Mouse (Mus musculus) kidney, embryonic 14.5 days (tissue): ENCODE measurements at regions not wholly inside any gene's neighbourhood (a gene's known extent, or its start where the extent isn't known, plus 50 kb on each side); places are given as distances from the start of the nearest gene placed in this dataset.

Experiments
- ATAC-seq: fragments of 200-750 bp; cut with Nextera tagmentation; 2 replicates; pipeline ENCODE4 v1.8.0; 2017; ENCODE audit warnings: moderate number of reproducible peaks, mild to moderate bottlenecking, moderate TSS enrichment, moderate library complexity; ENCODE audit not compliant: low FRiP score, low TSS enrichment
- H3K27ac ChIP-seq: fragments of 300-500 bp; sonication (generic); 2 replicates; pipeline ENCODE4 v1.5.1; 2014; ENCODE audit warnings: low read depth, mild to moderate bottlenecking, low read length, moderate library complexity, mixed read lengths
- H3K27me3 ChIP-seq: fragments of 300-500 bp; sonication (generic); 2 replicates; pipeline ENCODE4 v1.6.1; 2014; ENCODE audit warnings: mild to moderate bottlenecking, low read length; ENCODE audit not compliant: control insufficient read depth, insufficient read depth
- H3K36me3 ChIP-seq: fragments of 300-500 bp; sonication (generic); 2 replicates; pipeline ENCODE4 v1.6.1; 2014; ENCODE audit warnings: low read length, mixed read lengths; ENCODE audit not compliant: control insufficient read depth, insufficient read depth
- H3K4me1 ChIP-seq: fragments of 300-500 bp; sonication (generic); 2 replicates; pipeline ENCODE4 v1.6.1; 2014; ENCODE audit warnings: low read length, mixed read lengths; ENCODE audit not compliant: control insufficient read depth, insufficient read depth
- H3K4me2 ChIP-seq: fragments of 300-500 bp; sonication (generic); replicated peaks from 2 replicates; pipeline ENCODE4 v1.6.1; 2014; ENCODE audit warnings: low read depth, mild to moderate bottlenecking, low read length
- H3K4me3 ChIP-seq: fragments of 300-500 bp; sonication (generic); 2 replicates; pipeline ENCODE4 v1.5.1; 2014; ENCODE audit warnings: mild to moderate bottlenecking, low read length
- H3K9ac ChIP-seq: fragments of 300-500 bp; sonication (generic); 2 replicates; pipeline ENCODE4 v1.6.1; 2014; ENCODE audit warnings: low read depth, mild to moderate bottlenecking, low read length, moderate library complexity
- H3K9me3 ChIP-seq: fragments of 300-500 bp; sonication (generic); 2 replicates; pipeline ENCODE4 v1.6.1; 2016; ENCODE audit warnings: low read length; ENCODE audit not compliant: control insufficient read depth
- WGBS: fragments of 180-500 bp; shearing (Covaris S2); extraction: QIAGEN DNeasy Blood & Tissue Kit; methylation state at CpG from one replicate; pipeline ENCODE4 v1.1.7; 2014; 5-methylcytosine and 5-hydroxymethylcytosine counted together

- Histone ChIP-seq H3K4me1 (no peaks in the 10 kb centered on the region), H3K27ac (no peak overlapping the region), H3K36me3 (no peaks in the 10 kb centered on the region), H3K4me3 (no peak overlapping the region), H3K27me3 (no peaks in the 10 kb centered on the region), H3K9ac (no peak overlapping the region), H3K4me2 (no peak overlapping the region), H3K9me3 (no peaks in the 10 kb centered on the region)
- ATAC-seq, result no peak
- WGBS, result 86% methylated on average over 2 of the region's 2 CpGs
Measured at GRCm38 (mm10) chr8:80328676-80329075, 164.9 kb upstream of the Gypa start.

- WGBS, result 89% methylated on average over 3 of the region's 3 CpGs
- Histone ChIP-seq H3K9ac (no peak overlapping the region), H3K9me3 (no peaks in the 10 kb centered on the region), H3K27ac (no peak overlapping the region), H3K36me3 (no peaks in the 10 kb centered on the region), H3K27me3 (no peaks in the 10 kb centered on the region), H3K4me2 (no peak overlapping the region), H3K4me3 (no peak overlapping the region), H3K4me1 (no peaks in the 10 kb centered on the region)
- no peak for ATAC-seq
Measured at GRCm38 (mm10) chr8:80325859-80326258, 167.7 kb upstream of the Gypa start.

DNA sequence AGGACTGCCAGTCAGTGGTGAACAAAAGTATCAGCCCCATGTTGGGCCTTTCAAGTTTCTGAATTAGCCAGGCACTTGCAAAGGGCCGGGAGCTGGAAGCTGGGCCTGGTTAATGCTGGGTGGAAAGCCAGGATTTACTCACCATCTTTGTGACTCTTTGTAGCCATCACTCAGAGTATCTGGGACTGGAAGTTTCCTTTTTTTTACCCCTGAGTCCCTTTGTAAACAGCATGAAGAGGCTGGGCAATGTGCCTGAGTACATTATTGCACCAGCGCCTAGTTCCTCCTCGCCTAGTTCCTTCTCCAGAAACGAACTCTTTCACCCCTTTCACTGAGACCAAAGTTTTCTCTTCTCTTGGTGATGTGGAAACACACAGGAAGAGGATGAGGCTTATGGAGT lies 168.4 kb upstream of the Gypa start:
- H3K4me3 ChIP-seq, result no peak overlapping the region
- H3K27me3 ChIP-seq, result no peaks in the 10 kb centered on the region
- H3K36me3 ChIP-seq, result no peaks in the 10 kb centered on the region
- no peaks in the 10 kb centered on the region for H3K4me1 ChIP-seq
- no peak overlapping the region for H3K9ac ChIP-seq
- H3K27ac ChIP-seq, result no peak overlapping the region
- no peaks in the 10 kb centered on the region for H3K9me3 ChIP-seq
- H3K4me2 ChIP-seq, result no peak overlapping the region
- ATAC-seq, result no peak
- 82% methylated on average over 4 of the region's 4 CpGs for WGBS

GRCm38 (mm10) chr8:80318231-80318870 lies 175.2 kb upstream of the Gypa start:
- Histone ChIP-seq H3K4me1 (peaks cover 5% of the 10 kb centered on the region; the same call in 1 of the 2 replicates), H3K27ac (no peak overlapping the region), H3K9ac (no peak overlapping the region), H3K4me3 (no peak overlapping the region), H3K9me3 (no peaks in the 10 kb centered on the region), H3K36me3 (no peaks in the 10 kb centered on the region), H3K4me2 (no peak overlapping the region), H3K27me3 (peaks cover under 1% of the 10 kb centered on the region)
- WGBS, result 38% methylated on average over 6 of the region's 6 CpGs
- peak; percentile 48; the same call in 1 of the 2 replicates for ATAC-seq

- Histone ChIP-seq H3K4me1 (peaks cover 5% of the 10 kb centered on the region; the same call in 1 of the 2 replicates), H3K27ac (peak overlapping the region; percentile 19; the same call in 1 of the 2 replicates), H3K36me3 (no peaks in the 10 kb centered on the region), H3K4me3 (peak overlapping the region; percentile 12), H3K9me3 (no peaks in the 10 kb centered on the region), H3K4me2 (peak overlapping the region; percentile 44), H3K9ac (peak overlapping the region; percentile 19), H3K27me3 (peaks cover 4% of the 10 kb centered on the region)
- 3% methylated on average over 13 of the region's 13 CpGs for WGBS
- peak; percentile 65 for ATAC-seq
Measured at GRCm38 (mm10) chr8:80315371-80315770, 178.2 kb upstream of the Gypa start.

DNA sequence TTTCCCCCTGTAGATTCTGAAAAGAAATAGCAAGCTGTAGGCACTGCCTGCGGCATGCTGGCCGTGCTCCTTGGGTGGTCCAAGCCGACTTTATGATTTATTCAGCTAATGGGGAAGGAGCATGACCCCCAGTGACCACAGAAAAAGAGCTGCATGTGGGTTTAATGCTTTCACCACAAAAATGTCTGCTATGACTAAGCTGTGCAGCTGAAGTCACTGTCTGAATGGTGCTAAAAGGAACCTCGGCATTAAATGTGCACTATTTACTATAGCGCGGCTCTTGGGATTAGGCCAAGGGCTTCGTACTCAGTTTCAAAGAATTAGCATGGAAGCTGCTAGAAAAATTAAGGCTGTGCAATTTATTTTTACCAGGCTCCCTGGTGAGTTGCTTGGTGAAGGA lies 178.8 kb upstream of the Gypa start:
- WGBS, result 6% methylated on average over 7 of the region's 7 CpGs
- no peak overlapping the region for H3K9ac ChIP-seq
- H3K4me2 ChIP-seq, result peak overlapping the region; percentile 44
- H3K9me3 ChIP-seq, result no peaks in the 10 kb centered on the region
- H3K27ac ChIP-seq, result peak overlapping the region; percentile 19; the same call in 1 of the 2 replicates
- H3K36me3 ChIP-seq, result no peaks in the 10 kb centered on the region
- peak; percentile 85 for ATAC-seq
- H3K4me1 ChIP-seq, result peaks cover 5% of the 10 kb centered on the region; the same call in 1 of the 2 replicates
- H3K27me3 ChIP-seq, result peaks cover 4% of the 10 kb centered on the region
- H3K4me3 ChIP-seq, result no peak overlapping the region; the same call in 1 of the 2 replicates

DNA sequence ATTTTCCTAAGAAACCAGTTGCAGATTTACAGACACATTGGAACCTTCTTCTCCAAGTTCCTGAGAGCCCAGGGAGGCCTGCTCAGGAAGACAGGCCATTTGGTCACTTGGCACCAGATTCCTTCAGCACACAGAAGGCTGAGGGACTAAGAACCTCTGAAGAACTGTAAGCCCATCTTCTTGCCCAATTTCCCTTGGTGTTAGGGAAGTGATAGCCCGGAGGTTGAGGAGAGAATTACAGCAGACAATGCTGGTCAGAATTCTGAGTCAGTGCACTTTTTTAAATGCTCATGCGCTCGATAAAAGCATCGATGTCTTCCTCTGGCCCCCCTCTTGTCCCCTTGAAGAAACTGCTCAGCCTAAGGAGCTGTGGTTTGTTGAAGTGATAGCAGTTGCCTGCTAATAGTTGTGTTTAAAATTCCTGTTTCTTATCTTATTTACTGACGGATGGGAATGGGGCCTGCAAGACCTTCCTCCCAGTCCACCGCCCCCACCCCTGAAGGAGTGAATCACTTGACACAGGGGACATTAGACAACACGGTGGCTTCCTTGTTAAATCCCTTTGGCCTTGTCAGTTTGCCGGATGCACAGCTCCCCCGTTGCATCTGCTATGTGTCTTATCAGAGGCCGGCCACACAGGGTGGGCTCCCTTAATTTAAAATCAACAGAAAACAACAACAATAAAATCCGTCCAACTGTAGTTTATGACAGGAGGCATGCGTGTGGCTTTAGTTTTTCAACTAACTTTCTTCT lies 179.5 kb upstream of the Gypa start:
- no peaks in the 10 kb centered on the region for H3K36me3 ChIP-seq
- H3K9me3 ChIP-seq, result no peaks in the 10 kb centered on the region
- peak; percentile 34; the same call in 1 of the 2 replicates for ATAC-seq
- 24% methylated on average over 12 of the region's 12 CpGs for WGBS
- H3K4me1 ChIP-seq, result peaks cover 5% of the 10 kb centered on the region; the same call in 1 of the 2 replicates
- peaks cover 4% of the 10 kb centered on the region for H3K27me3 ChIP-seq
- no peak overlapping the region for H3K4me3 ChIP-seq
- H3K9ac ChIP-seq, result no peak overlapping the region
- H3K27ac ChIP-seq, result no peak overlapping the region; the same call in 1 of the 2 replicates
- H3K4me2 ChIP-seq, result no peak overlapping the region

DNA sequence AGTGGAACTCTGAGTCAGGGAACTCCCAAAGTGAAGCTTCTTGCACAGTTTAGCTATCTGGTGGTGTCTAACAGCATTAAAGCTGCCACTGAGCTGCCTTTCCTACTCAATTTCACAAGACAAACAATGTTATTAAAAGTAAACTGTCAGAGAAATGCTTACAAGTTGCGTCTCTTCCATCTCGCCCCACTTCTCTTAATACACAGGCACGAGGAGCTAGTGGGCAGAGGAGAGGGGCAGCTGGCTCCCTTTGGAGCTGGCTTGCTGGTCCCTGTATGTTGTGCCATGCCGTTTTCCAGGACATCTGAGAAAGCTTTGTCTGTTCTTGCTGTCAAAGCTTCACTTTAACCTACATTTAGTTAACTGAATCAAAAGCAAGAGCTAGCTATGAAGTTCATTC lies 185.8 kb upstream of the Gypa start:
- Histone ChIP-seq H3K27ac (no peak overlapping the region), H3K4me1 (no peaks in the 10 kb centered on the region), H3K4me2 (no peak overlapping the region), H3K9ac (no peak overlapping the region), H3K27me3 (no peaks in the 10 kb centered on the region), H3K4me3 (no peak overlapping the region), H3K9me3 (no peaks in the 10 kb centered on the region), H3K36me3 (no peaks in the 10 kb centered on the region)
- ATAC-seq, result no peak
- WGBS, result 83% methylated on average over 4 of the region's 4 CpGs

- no peak overlapping the region for H3K27ac ChIP-seq
- H3K4me2 ChIP-seq, result no peak overlapping the region
- no peaks in the 10 kb centered on the region for H3K36me3 ChIP-seq
- 75% methylated on average over 5 of the region's 5 CpGs for WGBS
- H3K9ac ChIP-seq, result no peak overlapping the region
- H3K4me3 ChIP-seq, result no peak overlapping the region
- no peaks in the 10 kb centered on the region for H3K9me3 ChIP-seq
- no peaks in the 10 kb centered on the region for H3K27me3 ChIP-seq
- H3K4me1 ChIP-seq, result no peaks in the 10 kb centered on the region
- no peak for ATAC-seq
Measured at GRCm38 (mm10) chr8:80298596-80298995, 195.0 kb upstream of the Gypa start.
